Mouse (Mus musculus) embryonic facial prominence, embryonic 15.5 days (tissue): ENCODE data around the gene Pax2. TPM values are rescaled to one million over a fixed set of nuclear protein-coding genes. Genes with fewer than 3 reads are reported as not detected.

Experiments
- ATAC-seq: fragments of 200-750 bp; cut with Nextera tagmentation; 2 replicates; pipeline ENCODE4 v1.8.0; 2017; ENCODE audit warnings: low read depth, moderate TSS enrichment; ENCODE audit not compliant: insufficient number of reproducible peaks, low FRiP score, low TSS enrichment
- H3K27ac ChIP-seq: fragments of 300-500 bp; sonication (generic); replicated peaks from 2 replicates; pipeline ENCODE4 v1.5.1; 2015; ENCODE audit warnings: mild to moderate bottlenecking, inconsistent platforms
- H3K27me3 ChIP-seq: fragments of 300-500 bp; sonication (generic); 2 replicates; pipeline ENCODE4 v1.6.1; 2015; ENCODE audit warnings: inconsistent platforms
- H3K36me3 ChIP-seq: fragments of 300-500 bp; sonication (generic); 2 replicates; pipeline ENCODE4 v1.6.1; 2015; ENCODE audit warnings: mild to moderate bottlenecking, inconsistent platforms
- H3K4me1 ChIP-seq: fragments of 300-500 bp; sonication (generic); 2 replicates; pipeline ENCODE4 v1.6.1; 2015; ENCODE audit warnings: inconsistent platforms
- H3K4me2 ChIP-seq: fragments of 300-500 bp; sonication (generic); replicated peaks from 2 replicates; pipeline ENCODE4 v1.6.1; 2015; ENCODE audit warnings: mild to moderate bottlenecking, inconsistent platforms
- H3K4me3 ChIP-seq: fragments of 300-500 bp; sonication (generic); replicated peaks from 2 replicates; pipeline ENCODE4 v1.5.1; 2015; ENCODE audit warnings: mild to moderate bottlenecking, inconsistent platforms
- H3K9ac ChIP-seq: fragments of 300-500 bp; sonication (generic); 2 replicates; pipeline ENCODE4 v1.6.1; 2015; ENCODE audit warnings: inconsistent platforms
- H3K9me3 ChIP-seq: fragments of 300-500 bp; sonication (generic); replicated peaks from 2 replicates; pipeline ENCODE4 v1.6.1; 2016; ENCODE audit warnings: inconsistent platforms
- WGBS: fragments of 180-500 bp; shearing (Covaris S2); methylation state at CpG from one replicate; pipeline ENCODE4 v1.1.7; 2015; 5-methylcytosine and 5-hydroxymethylcytosine counted together
- polyA plus RNA-seq: library from polyadenylated mRNA; unstranded; fragments of >200 nt; fragmentation: Nextera tagmentation; extraction: Ambion mirVana; gene quantifications from 2 replicates; pipeline ENCODE4 v1.2.1, GENCODE M21; 2015

Gene Pax2
- polyA plus RNA-seq, 1 experiment from 2014 or later = 0.08 TPM

GRCm38 (mm10) chr19:44822295-44822694 lies 66.5 kb downstream of the Pax2 start:
- 69% methylated on average over 5 of the region's 5 CpGs for WGBS
- no peaks in the 10 kb centered on the region for H3K9me3 ChIP-seq
- no peaks in the 10 kb centered on the region for H3K36me3 ChIP-seq
- H3K27me3 ChIP-seq = peaks cover 17% of the 10 kb centered on the region; the same call in 1 of the 2 replicates
- H3K4me1 ChIP-seq = peaks cover 14% of the 10 kb centered on the region; the same call in 1 of the 2 replicates
- H3K4me2 ChIP-seq = no peak overlapping the region
- ATAC-seq = no peak
- H3K27ac ChIP-seq = no peak overlapping the region
- H3K4me3 ChIP-seq = no peak overlapping the region
- H3K9ac ChIP-seq = no peak overlapping the region

GRCm38 (mm10) chr19:44823657-44824056 lies 67.8 kb downstream of the Pax2 start:
- Histone ChIP-seq H3K27ac (no peak overlapping the region), H3K4me2 (no peak overlapping the region), H3K9me3 (no peaks in the 10 kb centered on the region), H3K9ac (no peak overlapping the region), H3K4me1 (peaks cover 14% of the 10 kb centered on the region; the same call in 1 of the 2 replicates), H3K4me3 (no peak overlapping the region), H3K27me3 (peaks cover 22% of the 10 kb centered on the region; the same call in 1 of the 2 replicates), H3K36me3 (no peaks in the 10 kb centered on the region)
- 38% methylated on average over 3 of the region's 3 CpGs for WGBS
- ATAC-seq = no peak

- Histone ChIP-seq H3K9me3 (no peaks in the 10 kb centered on the region), H3K36me3 (no peaks in the 10 kb centered on the region), H3K27me3 (peaks cover 24% of the 10 kb centered on the region; the same call in 1 of the 2 replicates), H3K9ac (no peak overlapping the region), H3K4me2 (peak overlapping the region; percentile 26; the same call in 1 of the 2 replicates), H3K4me1 (peaks cover 14% of the 10 kb centered on the region; the same call in 1 of the 2 replicates), H3K4me3 (no peak overlapping the region), H3K27ac (0 out of 2 replicates have a peak overlapping the region, but pooled peaks have one; percentile 28)
- 7% methylated on average over 11 of the region's 11 CpGs for WGBS
- no peak for ATAC-seq
Measured at GRCm38 (mm10) chr19:44825216-44825768, 69.4 kb downstream of the Pax2 start.

GRCm38 (mm10) chr19:44825819-44826218 lies 70.0 kb downstream of the Pax2 start:
- Histone ChIP-seq H3K4me2 (0 out of 2 replicates have a peak overlapping the region, but pooled peaks have one; percentile 26), H3K27ac (no peak overlapping the region), H3K27me3 (peaks cover 24% of the 10 kb centered on the region; the same call in 1 of the 2 replicates), H3K4me3 (no peak overlapping the region), H3K9me3 (no peaks in the 10 kb centered on the region), H3K4me1 (peaks cover 14% of the 10 kb centered on the region; the same call in 1 of the 2 replicates), H3K36me3 (no peaks in the 10 kb centered on the region), H3K9ac (no peak overlapping the region)
- no peak for ATAC-seq
- WGBS = 21% methylated on average over 4 of the region's 4 CpGs

- Histone ChIP-seq H3K9ac (no peak overlapping the region), H3K4me2 (no peak overlapping the region), H3K4me1 (peaks cover 27% of the 10 kb centered on the region), H3K27me3 (peaks cover 73% of the 10 kb centered on the region), H3K4me3 (no peak overlapping the region), H3K36me3 (no peaks in the 10 kb centered on the region), H3K9me3 (no peaks in the 10 kb centered on the region), H3K27ac (no peak overlapping the region)
- ATAC-seq = no peak
- WGBS = 59% methylated on average over 1 of the region's 1 CpGs
Measured at GRCm38 (mm10) chr19:44833391-44833790, 77.5 kb downstream of the Pax2 start.

GRCm38 (mm10) chr19:44834218-44835041 lies 78.6 kb downstream of the Pax2 start:
- Histone ChIP-seq H3K4me3 (no peak overlapping the region), H3K9me3 (no peaks in the 10 kb centered on the region), H3K9ac (no peak overlapping the region), H3K27ac (no peak overlapping the region), H3K27me3 (peaks cover 79% of the 10 kb centered on the region), H3K36me3 (no peaks in the 10 kb centered on the region), H3K4me1 (peaks cover 27% of the 10 kb centered on the region), H3K4me2 (no peak overlapping the region)
- ATAC-seq = no peak
- 11% methylated on average over 11 of the region's 11 CpGs for WGBS

GRCm38 (mm10) chr19:44835042-44835930 lies 79.4 kb downstream of the Pax2 start:
- no peak for ATAC-seq
- Histone ChIP-seq H3K4me1 (peaks cover 27% of the 10 kb centered on the region), H3K36me3 (no peaks in the 10 kb centered on the region), H3K4me2 (peak overlapping the region; percentile 91), H3K9ac (no peak overlapping the region), H3K27me3 (peaks cover 86% of the 10 kb centered on the region), H3K4me3 (peak overlapping the region; percentile 46), H3K27ac (no peak overlapping the region), H3K9me3 (no peaks in the 10 kb centered on the region)
- 3% methylated on average over 34 of the region's 34 CpGs for WGBS

GRCm38 (mm10) chr19:44835931-44836861 lies 80.4 kb downstream of the Pax2 start:
- Histone ChIP-seq H3K4me2 (peak overlapping the region; percentile 91), H3K9me3 (no peaks in the 10 kb centered on the region), H3K4me3 (peak overlapping the region; percentile 46), H3K27ac (no peak overlapping the region), H3K4me1 (peaks cover 27% of the 10 kb centered on the region), H3K27me3 (peaks cover 86% of the 10 kb centered on the region), H3K36me3 (no peaks in the 10 kb centered on the region), H3K9ac (no peak overlapping the region)
- peak; percentile 40 for ATAC-seq
- under 1% methylated on average over 69 of the region's 71 CpGs for whole genome bisulfite sequencing

GRCm38 (mm10) chr19:44837426-44838205 lies 81.8 kb downstream of the Pax2 start:
- Histone ChIP-seq H3K9ac (no peak overlapping the region), H3K27me3 (peaks cover 75% of the 10 kb centered on the region), H3K4me3 (peak overlapping the region; percentile 46), H3K4me1 (peaks cover 27% of the 10 kb centered on the region), H3K9me3 (no peaks in the 10 kb centered on the region), H3K27ac (no peak overlapping the region), H3K36me3 (no peaks in the 10 kb centered on the region), H3K4me2 (peak overlapping the region; percentile 91)
- WGBS = 1% methylated on average over 37 of the region's 37 CpGs
- no peak for ATAC-seq
